Mouse (Mus musculus) urinary bladder, postnatal 25 days (tissue): ENCODE results near the gene Tnfsf8.

Experiments used
- DNase-seq: peaks from one replicate; pipeline ENCODE4 v3.0.0; 2022; ENCODE audit warnings: low spot score

The Tnfsf8 gene

GRCm38 (mm10) chr4:63842278-63842677 is 18.9 kb downstream of the Tnfsf8 start:
- DNase-seq = no peak

GRCm38 (mm10) chr4:63840457-63840856 is 20.7 kb downstream of the Tnfsf8 start:
- DNase-seq = no peak

GRCm38 (mm10) chr4:63823136-63823535 is 38.0 kb downstream of the Tnfsf8 start:
- no peak for DNase-seq

- no peak for DNase-seq
These were observed 43.6 kb downstream of the Tnfsf8 start for GRCm38 (mm10) chr4:63817505-63817904.

DNA sequence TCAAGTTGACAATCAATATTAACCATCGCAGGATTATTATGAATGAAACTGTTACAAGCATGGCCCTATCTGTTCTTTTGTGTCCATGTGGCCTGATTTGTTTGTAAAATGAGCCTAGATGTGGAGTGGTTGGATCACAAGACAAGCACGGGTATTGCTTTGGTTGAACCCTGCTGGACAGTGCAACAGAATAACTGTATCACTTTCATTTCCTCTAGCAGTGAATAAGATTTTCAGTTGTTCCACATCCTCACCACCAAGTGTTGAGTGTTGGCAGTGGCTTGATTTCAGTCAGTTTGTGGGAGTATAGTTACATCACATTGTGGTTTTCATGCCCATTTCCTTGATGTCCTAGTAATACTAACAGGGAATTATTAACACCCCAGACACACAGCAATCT is 45.5 kb downstream of the Tnfsf8 start:
- no peak for DNase-seq

DNA sequence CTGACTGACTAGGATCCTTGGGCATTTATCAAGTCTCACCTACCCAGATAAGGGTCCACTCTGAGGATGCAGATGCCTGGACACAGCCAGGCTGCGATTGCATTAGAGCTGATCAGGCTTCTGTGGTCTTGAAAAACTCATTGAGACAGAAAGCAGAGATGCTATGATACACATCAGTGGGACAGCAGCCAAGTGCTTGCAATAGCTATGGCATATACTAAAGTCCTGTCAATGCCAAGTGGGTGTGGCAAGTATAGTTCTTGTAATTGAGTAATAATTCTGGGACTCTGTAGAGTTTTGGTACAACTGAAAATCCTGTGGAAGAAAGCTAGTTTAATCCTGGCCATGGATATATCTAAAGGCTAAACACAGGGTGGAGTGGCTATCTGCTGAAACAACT is 63.1 kb downstream of the Tnfsf8 start:
- no peak for DNase-seq

DNA sequence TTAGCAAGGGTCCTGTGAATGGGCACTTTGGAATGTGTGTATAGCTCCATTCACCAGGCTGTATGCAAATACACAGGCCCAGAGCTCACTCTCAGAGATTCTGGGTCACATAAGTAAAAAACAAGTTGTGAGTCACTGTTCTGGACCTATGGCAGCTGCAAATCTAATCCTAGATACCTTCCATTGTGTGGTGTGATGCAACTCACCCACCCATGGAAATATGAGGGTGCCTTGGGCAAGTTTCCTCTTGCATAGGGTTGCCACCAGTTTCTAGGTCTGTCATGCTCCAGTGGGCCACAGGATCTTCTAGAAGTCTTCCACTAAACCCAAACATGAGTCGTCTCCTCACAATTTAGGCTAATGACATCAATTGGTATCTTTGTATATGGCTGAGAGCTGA is 64.6 kb downstream of the Tnfsf8 start:
- DNase-seq = no peak

- no peak for DNase-seq
These were observed 68.8 kb downstream of the Tnfsf8 start for GRCm38 (mm10) chr4:63792328-63792727.

DNA sequence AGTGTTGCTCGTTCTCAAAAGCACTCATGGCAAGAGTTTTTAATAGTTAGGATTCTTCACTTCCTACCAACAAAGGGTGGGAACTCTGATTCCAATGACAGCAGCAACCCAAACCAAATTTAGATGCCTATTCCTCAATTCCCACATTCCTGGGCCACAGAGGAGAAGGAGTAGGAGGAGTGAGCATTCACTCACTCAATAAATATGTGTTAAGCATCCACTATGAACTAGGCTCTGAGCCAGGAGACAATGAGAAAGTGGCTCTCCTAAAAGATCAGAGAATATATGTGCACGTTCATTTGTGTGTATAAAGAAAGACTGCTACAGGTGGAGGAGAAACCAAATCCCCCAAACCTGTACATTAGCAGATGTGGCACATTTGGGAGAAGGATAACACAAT is 75.7 kb downstream of the Tnfsf8 start:
- no peak for DNase-seq

- DNase-seq = no peak
These were observed 77.3 kb downstream of the Tnfsf8 start for GRCm38 (mm10) chr4:63783826-63784225.

DNA sequence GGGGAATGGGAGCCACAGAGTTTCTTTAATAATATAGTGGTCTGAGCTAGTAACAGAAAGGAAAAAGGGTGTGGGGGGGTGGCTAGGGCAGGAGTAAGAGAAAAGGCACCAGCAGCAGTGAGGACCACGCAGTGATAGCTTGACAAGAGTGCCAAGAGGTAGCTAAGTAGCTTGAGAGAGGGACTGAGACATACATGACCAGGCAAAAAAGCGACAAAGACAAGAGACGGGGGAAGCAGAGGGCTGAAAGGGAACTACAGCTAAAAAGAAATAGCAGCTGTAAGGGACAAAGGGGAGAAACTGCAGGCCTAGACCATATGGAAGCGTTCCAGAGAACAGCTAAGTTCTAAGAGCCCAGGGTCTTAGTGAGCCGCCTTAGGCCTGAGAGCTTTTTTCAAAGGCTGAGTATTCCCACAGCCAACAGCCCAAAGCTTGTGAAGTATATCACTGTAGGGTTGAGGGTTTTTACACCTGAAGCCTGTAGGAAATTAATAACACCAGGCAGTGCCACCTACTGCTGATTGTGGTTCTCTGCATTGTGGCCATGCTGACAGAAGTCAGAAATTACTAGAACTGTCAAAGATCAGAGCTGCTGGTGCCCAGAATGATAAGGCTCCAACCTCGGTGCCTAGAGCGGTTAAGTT is 78.1 kb downstream of the Tnfsf8 start:
- DNase-seq = no peak
